In genomic region chr10:115825289-115825688, GRCm38 (mm10) we compare ENCODE assay signal across 19 mouse cellular contexts. TPM values are rescaled to one million over a fixed set of nuclear protein-coding genes. Genes with fewer than 3 reads are reported as not detected.
DNase-seq lines count a peak whose midpoint lies in the region; ATAC-seq lines count a peak whose summit lies in the region.
"Had no signal": no experiment of that assay in that cellular context is flagged by ENCODE, and none has a peak within 500 bp of the region (broad histone marks: within the 10 kb centered on the region; RNA-seq: fewer than 3 reads in every experiment).

No protein-coding gene starts in this region.

- H3K4me1 ChIP-seq in intestine, embryonic 14.5 days (replicated peaks; ENCODE audit: control insufficient read depth, insufficient read depth, low read length) = no peaks in the 10 kb centered on the region
- H3K4me1 ChIP-seq in intestine, embryonic 16.5 days (ENCODE audit: control insufficient read depth, insufficient read depth, low read length) = peaks cover 15% of the 10 kb centered on the region
- no peaks in the 10 kb centered on the region for H3K4me1 ChIP-seq in midbrain, embryonic 16.5 days (ENCODE audit: control insufficient read depth, insufficient read depth, low read length)
- H3K4me1 ChIP-seq: forebrain, embryonic 13.5 days; forebrain, embryonic 15.5 days had no signal

- WGBS in intestine, embryonic 14.5 days = 64% methylated on average over 7 of the region's 7 CpGs
- WGBS in intestine, embryonic 16.5 days = 72% methylated on average over 7 of the region's 7 CpGs
- WGBS in midbrain, embryonic 16.5 days = 94% methylated on average over 7 of the region's 7 CpGs

- no peak overlapping the region for H3K4me2 ChIP-seq in intestine, embryonic 14.5 days (ENCODE audit: low read length)
- H3K4me2 ChIP-seq in intestine, embryonic 16.5 days (ENCODE audit: low read depth, low read length) = no peak overlapping the region
- H3K4me2 ChIP-seq in midbrain, embryonic 16.5 days (ENCODE audit: low read length) = no peak overlapping the region
- H3K4me2 ChIP-seq: embryonic facial prominence, embryonic 12.5 days; forebrain, embryonic 13.5 days; forebrain, embryonic 15.5 days had no signal

- no peak overlapping the region for H3K9ac ChIP-seq in intestine, embryonic 14.5 days (ENCODE audit: low read length)
- H3K9ac ChIP-seq in intestine, embryonic 16.5 days (ENCODE audit: low read depth, low read length) = no peak overlapping the region
- H3K9ac ChIP-seq in midbrain, embryonic 16.5 days (ENCODE audit: low read depth, low read length) = no peak overlapping the region
- H3K9ac ChIP-seq: embryonic facial prominence, embryonic 12.5 days; forebrain, embryonic 13.5 days; forebrain, embryonic 15.5 days had no signal

- H3K27ac ChIP-seq in intestine, embryonic 14.5 days (ENCODE audit: low read depth) = no peak overlapping the region
- H3K27ac ChIP-seq in intestine, embryonic 16.5 days (ENCODE audit: low read length) = no peak overlapping the region
- H3K27ac ChIP-seq in midbrain, embryonic 16.5 days (ENCODE audit: low read length) = no peak overlapping the region
- H3K27ac ChIP-seq: embryonic facial prominence, embryonic 10.5 days; embryonic facial prominence, embryonic 12.5 days; forebrain, embryonic 13.5 days; forebrain, embryonic 15.5 days had no signal

- DNase-seq in intestine, embryonic 14.5 days (ENCODE audit: low spot score) = peak; percentile 46
- DNase-seq in right cerebral cortex, adult 18-20 months = peak; percentile 22
- DNase-seq in right cerebral cortex, postnatal 25 days = no peak
- peak; percentile 69 for DNase-seq in brain, adult 2 months (ENCODE audit: low read depth, low spot score)
- peak; percentile 27 for DNase-seq in telencephalon, adult 2 months (ENCODE audit: low read depth, low spot score)
- DNase-seq: adrenal gland, adult 2 months; adrenal gland, postnatal 10 days; adrenal gland, postnatal 25 days; cerebellum, adult 11-12 months; cerebellum, adult 2 months; cerebellum, adult 9-10 months; cerebellum, postnatal 10 days; cerebellum, postnatal 25 days had no signal

- no peaks in the 10 kb centered on the region for H3K9me3 ChIP-seq in intestine, embryonic 14.5 days (ENCODE audit: control insufficient read depth, low read length)
- H3K9me3 ChIP-seq in intestine, embryonic 16.5 days (ENCODE audit: control insufficient read depth, low read length) = no peaks in the 10 kb centered on the region
- no peaks in the 10 kb centered on the region for H3K9me3 ChIP-seq in midbrain, embryonic 16.5 days (replicated peaks; ENCODE audit: control insufficient read depth, low read length, poor library complexity, severe bottlenecking)
- H3K9me3 ChIP-seq: embryonic facial prominence, embryonic 10.5 days; embryonic facial prominence, embryonic 12.5 days; forebrain, embryonic 13.5 days; forebrain, embryonic 15.5 days had no signal

- no peak for ATAC-seq in intestine, embryonic 14.5 days (replicated peaks; ENCODE audit: low FRiP score, low TSS enrichment, low read depth)
- ATAC-seq in intestine, embryonic 16.5 days = no peak
- ATAC-seq in midbrain, embryonic 16.5 days = no peak
- ATAC-seq: forebrain, embryonic 13.5 days; forebrain, embryonic 15.5 days had no signal

- H3K36me3 ChIP-seq in intestine, embryonic 14.5 days (ENCODE audit: control insufficient read depth, insufficient read depth, low read length) = no peaks in the 10 kb centered on the region
- no peaks in the 10 kb centered on the region for H3K36me3 ChIP-seq in intestine, embryonic 16.5 days (ENCODE audit: control insufficient read depth, insufficient read depth, low read length)
- H3K36me3 ChIP-seq in midbrain, embryonic 16.5 days (ENCODE audit: control insufficient read depth, insufficient read depth, low read length) = no peaks in the 10 kb centered on the region
- H3K36me3 ChIP-seq: embryonic facial prominence, embryonic 10.5 days; embryonic facial prominence, embryonic 12.5 days; forebrain, embryonic 15.5 days had no signal

- no peak overlapping the region for H3K4me3 ChIP-seq in intestine, embryonic 14.5 days (ENCODE audit: low read depth, low read length)
- H3K4me3 ChIP-seq in intestine, embryonic 16.5 days (ENCODE audit: low read length) = no peak overlapping the region
- no peak overlapping the region for H3K4me3 ChIP-seq in midbrain, embryonic 16.5 days (ENCODE audit: low read depth, low read length)
- H3K4me3 ChIP-seq: embryonic facial prominence, embryonic 10.5 days; embryonic facial prominence, embryonic 12.5 days; forebrain, embryonic 13.5 days; forebrain, embryonic 15.5 days had no signal

- no peaks in the 10 kb centered on the region for H3K27me3 ChIP-seq in intestine, embryonic 14.5 days (replicated peaks; ENCODE audit: control insufficient read depth, insufficient read depth, low read length)
- no peaks in the 10 kb centered on the region for H3K27me3 ChIP-seq in intestine, embryonic 16.5 days (replicated peaks; ENCODE audit: control insufficient read depth, insufficient read depth, low read length)
- no peaks in the 10 kb centered on the region for H3K27me3 ChIP-seq in midbrain, embryonic 16.5 days (ENCODE audit: control insufficient read depth, insufficient read depth, low read depth, low read length)
- H3K27me3 ChIP-seq: embryonic facial prominence, embryonic 12.5 days; forebrain, embryonic 13.5 days; forebrain, embryonic 15.5 days had no signal

RNA-seq across cellular contexts. Expression of gene Tspan8, which starts 8.7 kb away (rescaled TPM):
- polyA plus RNA-seq in intestine, embryonic 14.5 days (2014; fragmentation: Nextera tagmentation; extraction: Ambion mirVana) = 183 and 185 TPM in 2 replicates
- 229 and 235 TPM in 2 replicates for polyA plus RNA-seq in intestine, embryonic 16.5 days (2015; fragmentation: Nextera tagmentation; extraction: Ambion mirVana)
- 0.61 and 1.0 TPM in 2 replicates for polyA plus RNA-seq in midbrain, embryonic 16.5 days (2015; fragmentation: Nextera tagmentation; extraction: Ambion mirVana)
- polyA plus RNA-seq: adrenal gland, adult 2 months; forebrain, embryonic 13.5 days had no signal

Comparison
In these comparisons a context has a peak if more than half of its experiments do, and no peak if none do; other contexts are left out.
1. RNA of gene Tspan8, which starts 8.7 kb away (polyA plus RNA-seq): 229 to 235 TPM in intestine, embryonic 16.5 days and 183 to 185 TPM in intestine, embryonic 14.5 days; 0.61 to 1.0 TPM in midbrain, embryonic 16.5 days; every median in the first group is over 10 times any median in the second.